Mouse (Mus musculus): ENCODE data around the gene Hist3h2a.

Hist3h2a gene

GRCm38 (mm10) chr11:58968551-58968950 is 14.1 kb downstream of the Hist3h2a start:
- DNase-seq (ENCODE audit: low read depth, low spot score): no peak

GRCm38 (mm10) chr11:58969027-58969426 is 14.5 kb downstream of the Hist3h2a start:
- no peak for DNase-seq (ENCODE audit: low read depth, low spot score)

- DNase-seq (ENCODE audit: low read depth, low spot score): no peak
Observed at GRCm38 (mm10) chr11:58969659-58970058, 15.2 kb downstream of the Hist3h2a start.

GRCm38 (mm10) chr11:58970831-58971530 is 16.5 kb downstream of the Hist3h2a start:
- no peak for DNase-seq (ENCODE audit: low read depth, low spot score)

GRCm38 (mm10) chr11:58971796-58972195 is 17.3 kb downstream of the Hist3h2a start:
- no peak for DNase-seq (ENCODE audit: low read depth, low spot score)

GRCm38 (mm10) chr11:58974414-58974813 is 19.9 kb downstream of the Hist3h2a start:
- DNase-seq (ENCODE audit: low read depth, low spot score): no peak

- DNase-seq (ENCODE audit: low read depth, low spot score): no peak
Observed at GRCm38 (mm10) chr11:58977150-58977549, 22.7 kb downstream of the Hist3h2a start.

GRCm38 (mm10) chr11:58977607-58978026 is 23.1 kb downstream of the Hist3h2a start:
- DNase-seq (ENCODE audit: low read depth, low spot score): no peak

- DNase-seq (ENCODE audit: low read depth, low spot score): peak; percentile 80
Observed at GRCm38 (mm10) chr11:58978027-58978705, 23.7 kb downstream of the Hist3h2a start, which contains the start of gene Trim11. Gene Trim11 (plus strand): TSS chr11:58978093.

- no peak for DNase-seq (ENCODE audit: low read depth, low spot score)
Observed at GRCm38 (mm10) chr11:58978706-58979030, 24.2 kb downstream of the Hist3h2a start.

- DNase-seq (ENCODE audit: low read depth, low spot score): no peak
Observed at GRCm38 (mm10) chr11:58979183-58979582, 24.7 kb downstream of the Hist3h2a start.

GRCm38 (mm10) chr11:58979661-58980060 is 25.2 kb downstream of the Hist3h2a start:
- DNase-seq (ENCODE audit: low read depth, low spot score): no peak

GRCm38 (mm10) chr11:58980381-58980990 is 26.0 kb downstream of the Hist3h2a start:
- no peak for DNase-seq (ENCODE audit: low read depth, low spot score)

GRCm38 (mm10) chr11:58981541-58982447 is 27.3 kb downstream of the Hist3h2a start:
- DNase-seq (ENCODE audit: low read depth, low spot score): peak; percentile 17

- DNase-seq (ENCODE audit: low read depth, low spot score): no peak
Observed at GRCm38 (mm10) chr11:58982471-58983097, 28.1 kb downstream of the Hist3h2a start.

GRCm38 (mm10) chr11:58983691-58984341 is 29.3 kb downstream of the Hist3h2a start:
- no peak for DNase-seq (ENCODE audit: low read depth, low spot score)

- no peak for DNase-seq (ENCODE audit: low read depth, low spot score)
Observed at GRCm38 (mm10) chr11:58984657-58985056, 30.2 kb downstream of the Hist3h2a start.

GRCm38 (mm10) chr11:58985299-58985917 is 30.9 kb downstream of the Hist3h2a start:
- DNase-seq (ENCODE audit: low read depth, low spot score): no peak

- DNase-seq (ENCODE audit: low read depth, low spot score): no peak
Observed at GRCm38 (mm10) chr11:58989166-58989565, 34.7 kb downstream of the Hist3h2a start.

GRCm38 (mm10) chr11:58990141-58990540 is 35.7 kb downstream of the Hist3h2a start:
- no peak for DNase-seq (ENCODE audit: low read depth, low spot score)

Data from forelimb bud, embryonic 11.5 days (tissue).